Mouse (Mus musculus) cortical plate, adult 2 months (tissue): ENCODE measurements around the gene Afg1l. TPM values are rescaled to one million over a fixed set of nuclear protein-coding genes. Genes with fewer than 3 reads are reported as not detected.

Source experiments
- H3K27ac ChIP-seq: fragments of 200-500 bp; 2 replicates; pipeline ENCODE4 v1.5.1; 2012; ENCODE audit warnings: low read length, control low read depth, inconsistent platforms; ENCODE audit not compliant: insufficient read depth
- H3K4me1 ChIP-seq: fragments of 200-500 bp; 2 replicates; pipeline ENCODE4 v1.6.1; 2011; ENCODE audit warnings: low read length; ENCODE audit not compliant: control insufficient read depth, insufficient read depth
- H3K4me3 ChIP-seq: fragments of 200-500 bp; 2 replicates; pipeline ENCODE4 v1.5.1; 2011; ENCODE audit warnings: mild to moderate bottlenecking, low read length, control low read depth; ENCODE audit not compliant: insufficient read depth
- CTCF ChIP-seq: fragments of 200-500 bp; IDR thresholded peaks from 2 replicates; pipeline ENCODE4 v1.5.1; 2011; ENCODE audit warnings: mild to moderate bottlenecking, control low read depth, low read length; ENCODE audit not compliant: insufficient read depth; ENCODE audit errors: extremely low read depth
- POLR2A ChIP-seq: fragments of 200-500 bp; IDR thresholded peaks from 2 replicates; pipeline ENCODE4 v1.6.1; 2011; ENCODE audit warnings: mild to moderate bottlenecking, low read length, control low read depth; ENCODE audit not compliant: insufficient read depth; ENCODE audit errors: extremely low read depth
- polyA plus RNA-seq: library from polyadenylated mRNA; depleted of rRNA; stranded (reverse); fragments of >200 nt; gene quantifications from 2 replicates; pipeline ENCODE4 v1.2.3, GENCODE M21; 2012; rRNA removed

The Afg1l gene
- polyA plus RNA-seq, 1 experiment = 19.6 TPM

- Histone ChIP-seq H3K4me1 (peaks cover 10% of the 10 kb centered on the region; the same call in 1 of the 2 replicates), H3K27ac (no peak overlapping the region), H3K4me3 (no peak overlapping the region)
- no peak for TF ChIP-seq POLR2A
- no peak for TF ChIP-seq CTCF
Observed at GRCm38 (mm10) chr10:42271454-42272230, 206.7 kb downstream of the Afg1l start.

DNA sequence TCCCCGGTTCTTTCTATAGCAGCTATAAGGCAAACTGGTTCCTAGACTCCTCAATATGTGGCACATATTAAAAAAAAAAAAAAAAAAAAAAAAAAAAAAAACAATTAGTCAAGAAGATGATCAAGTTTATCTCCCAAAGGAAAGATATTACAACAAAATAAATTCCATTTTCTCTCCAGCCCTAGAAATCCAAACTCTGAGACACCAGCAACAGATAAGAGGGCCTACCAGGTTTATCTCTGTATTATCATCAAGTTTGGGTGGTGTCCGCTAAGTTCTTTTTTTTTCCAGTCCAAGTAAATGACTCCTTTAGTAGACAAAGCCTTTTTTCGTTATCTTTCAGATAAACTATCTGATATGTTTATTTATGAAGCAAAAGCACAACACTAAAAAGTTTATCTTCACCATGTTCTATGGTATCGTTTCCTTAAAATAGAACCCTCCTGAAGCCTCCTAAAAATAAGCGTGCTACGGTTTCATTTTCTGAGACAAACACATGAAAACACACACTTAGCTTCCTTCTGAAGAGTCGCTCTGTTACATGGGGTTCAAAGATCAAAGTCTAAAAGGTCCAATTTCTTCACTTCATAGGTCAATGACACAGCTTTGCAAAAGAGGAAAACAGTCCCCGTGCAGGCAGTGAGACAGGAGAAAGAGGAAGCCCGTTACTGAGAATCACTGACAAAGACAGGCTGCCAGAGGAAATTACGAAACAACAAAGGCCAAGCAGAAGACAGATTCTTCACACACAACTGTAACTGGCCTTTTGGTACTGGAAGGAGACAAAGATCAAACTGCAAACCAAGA lies 207.9 kb downstream of the Afg1l start:
- H3K4me3 ChIP-seq = no peak overlapping the region
- H3K27ac ChIP-seq = no peak overlapping the region
- TF ChIP-seq CTCF = no peak
- no peak for TF ChIP-seq POLR2A
- peaks cover 10% of the 10 kb centered on the region; the same call in 1 of the 2 replicates for H3K4me1 ChIP-seq

DNA sequence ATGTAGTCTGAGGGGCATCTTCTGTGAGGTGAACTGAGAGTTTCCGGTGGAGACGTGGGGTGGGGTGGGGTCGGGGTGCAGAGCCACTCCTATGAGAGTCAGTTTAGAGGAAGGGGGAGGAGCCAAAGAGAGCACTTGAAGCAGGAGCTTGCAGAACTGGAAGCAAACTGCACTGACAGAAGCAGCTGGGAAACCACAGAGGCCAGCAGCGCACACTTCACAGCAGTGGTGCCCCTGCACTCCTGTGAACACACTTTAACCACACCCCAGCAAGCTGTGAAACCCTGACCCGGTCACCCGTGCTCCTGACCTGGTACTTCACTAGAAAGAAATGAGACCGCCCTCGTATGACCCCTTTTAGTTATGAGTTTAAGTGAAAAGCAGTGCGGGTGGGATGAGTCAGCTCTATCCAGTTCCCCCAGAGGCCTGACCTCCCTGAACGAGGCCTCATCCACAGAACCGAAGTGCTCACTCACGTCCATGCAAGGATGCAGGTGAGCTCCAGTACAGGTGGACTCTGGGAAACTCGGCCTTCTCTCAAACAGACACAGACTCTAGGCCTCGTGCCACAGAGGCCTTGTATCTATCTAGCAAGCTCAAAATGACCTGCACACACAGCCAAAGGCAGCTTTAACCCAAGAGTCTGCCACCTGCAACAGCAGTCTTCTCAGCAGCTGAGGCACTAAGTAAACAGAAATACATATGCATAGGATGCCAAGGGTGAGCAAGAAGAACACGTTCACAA lies 208.9 kb downstream of the Afg1l start:
- Histone ChIP-seq H3K27ac (no peak overlapping the region), H3K4me1 (peaks cover 10% of the 10 kb centered on the region; the same call in 1 of the 2 replicates), H3K4me3 (no peak overlapping the region)
- TF ChIP-seq POLR2A = no peak

DNA sequence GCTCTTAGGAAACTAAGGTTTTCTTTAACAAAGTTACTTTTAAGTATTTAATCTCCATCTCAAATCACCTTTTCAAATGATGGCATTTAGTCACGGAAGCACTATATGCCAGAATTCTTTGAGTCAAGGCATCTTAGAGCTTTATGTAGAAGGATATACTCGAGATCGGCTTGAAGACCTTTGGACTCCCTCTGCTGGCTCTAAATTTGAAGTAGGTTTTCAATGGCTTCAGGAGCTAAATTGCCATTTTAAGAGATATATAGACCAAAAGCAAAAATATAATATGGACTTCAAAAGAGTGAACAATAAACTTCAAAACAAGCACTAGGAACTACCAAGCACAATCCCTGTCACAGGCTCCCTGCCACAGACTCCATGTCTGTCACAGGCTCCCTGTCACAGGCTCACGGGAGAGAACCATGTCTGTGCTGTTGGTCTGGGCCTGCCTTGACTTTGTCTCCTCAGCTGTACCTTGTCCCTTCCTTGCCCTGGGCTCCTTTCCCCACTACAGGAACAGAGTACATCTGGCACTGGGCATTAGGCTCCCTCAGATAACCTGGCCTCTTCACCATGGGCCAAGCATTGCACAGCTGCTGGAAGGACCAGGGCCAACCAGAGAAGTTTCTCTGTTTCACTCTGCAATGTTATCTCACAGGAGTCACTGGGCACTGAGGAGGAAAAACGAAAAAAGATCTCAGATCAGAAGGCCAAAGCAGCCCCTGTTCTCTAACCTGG lies 210.4 kb downstream of the Afg1l start:
- TF ChIP-seq POLR2A = no peak
- TF ChIP-seq CTCF = no peak
- no peak overlapping the region for H3K27ac ChIP-seq
- no peak overlapping the region for H3K4me3 ChIP-seq
- peaks cover 9% of the 10 kb centered on the region; the same call in 1 of the 2 replicates for H3K4me1 ChIP-seq

DNA sequence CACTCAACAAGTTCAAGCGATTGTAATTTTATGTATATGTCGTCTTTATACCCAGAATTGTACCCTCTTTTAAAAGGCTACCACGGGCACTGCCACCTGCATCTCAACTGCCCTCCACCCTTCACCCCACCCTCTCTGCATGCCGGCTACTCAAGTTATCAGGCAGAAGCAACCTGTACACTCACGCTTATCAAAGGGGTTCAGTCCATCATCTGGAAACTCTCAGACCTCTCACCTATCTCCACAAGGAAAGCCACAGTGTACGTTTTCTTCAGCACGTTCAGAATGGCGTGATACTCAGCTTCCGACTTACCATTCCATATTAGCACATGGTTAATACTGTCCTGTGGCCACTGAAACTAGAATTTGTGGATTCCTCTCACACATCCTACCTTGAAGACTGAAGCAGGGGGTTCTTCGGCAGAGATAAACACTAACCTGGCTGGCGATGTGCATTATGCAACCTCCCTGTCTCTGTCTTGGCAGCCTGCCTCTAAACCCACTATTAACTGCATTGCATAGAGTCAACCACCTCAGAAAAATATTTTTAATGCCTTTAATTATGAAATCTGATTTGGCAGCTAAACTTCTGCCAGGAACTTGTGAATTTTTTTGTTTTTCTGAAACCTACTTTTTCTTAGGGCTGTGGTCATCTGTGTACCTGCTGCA lies 213.2 kb downstream of the Afg1l start:
- Histone ChIP-seq H3K4me3 (no peak overlapping the region), H3K27ac (no peak overlapping the region), H3K4me1 (peaks cover 10% of the 10 kb centered on the region; the same call in 1 of the 2 replicates)
- TF ChIP-seq POLR2A (no peak), CTCF (no peak)

- H3K27ac ChIP-seq = no peak overlapping the region
- H3K4me3 ChIP-seq = no peak overlapping the region
- H3K4me1 ChIP-seq = peaks cover 6% of the 10 kb centered on the region; the same call in 1 of the 2 replicates
- no peak for TF ChIP-seq POLR2A
- TF ChIP-seq CTCF = no peak
Observed at GRCm38 (mm10) chr10:42264195-42264594, 214.2 kb downstream of the Afg1l start.

DNA sequence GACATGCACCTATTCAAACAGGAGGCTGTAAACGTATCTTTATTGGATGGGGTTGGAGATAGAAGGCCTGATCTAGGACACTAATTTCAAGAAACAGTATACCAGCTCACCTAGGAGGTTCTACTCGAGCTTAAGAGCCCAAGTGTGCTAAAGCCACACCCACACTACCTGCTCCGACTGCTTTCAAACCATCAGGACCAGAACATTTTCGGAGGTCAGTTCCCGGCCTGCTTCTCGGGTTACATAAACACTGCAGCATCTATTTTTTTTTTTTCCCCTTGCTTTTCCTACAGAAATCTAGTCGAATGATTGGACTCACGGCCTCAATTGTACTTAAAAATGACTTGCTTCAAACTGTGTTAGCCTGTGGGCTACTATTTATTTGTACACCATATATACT lies 214.7 kb downstream of the Afg1l start:
- TF ChIP-seq POLR2A (no peak), CTCF (no peak)
- no peak overlapping the region for H3K4me3 ChIP-seq
- no peak overlapping the region for H3K27ac ChIP-seq
- peaks cover 6% of the 10 kb centered on the region; the same call in 1 of the 2 replicates for H3K4me1 ChIP-seq

Other genes starting within 250 kb of the Afg1l start
- gene Foxo3, start 201.8 kb downstream of the Afg1l start, polyA plus RNA-seq = 35.5 and 37.3 TPM in 2 replicates
- 385 and 435 TPM in 2 replicates for gene Snx3, start 23.5 kb upstream of the Afg1l start, polyA plus RNA-seq
- 15.2 and 18.6 TPM in 2 replicates for gene Nr2e1, start 105.1 kb upstream of the Afg1l start, polyA plus RNA-seq
- gene Ostm1, start 105.3 kb upstream of the Afg1l start, polyA plus RNA-seq = 45.4 TPM in 2 replicates